Mouse (Mus musculus) forebrain, embryonic 14.5 days (tissue): ENCODE data around the gene Tmem63b. TPM values are rescaled to one million over a fixed set of nuclear protein-coding genes. Genes with fewer than 3 reads are reported as not detected.

ENCODE experiments used
- ATAC-seq: fragments of 200-750 bp; cut with Nextera tagmentation; 2 replicates; pipeline ENCODE4 v1.8.0; 2017; ENCODE audit warnings: mild to moderate bottlenecking, moderate library complexity
- DNase-seq: peaks from one replicate; pipeline ENCODE4 v3.0.0-alpha.2; 2015; ENCODE audit warnings: low spot score
- H3K27ac ChIP-seq: fragments of 300-500 bp; sonication (generic); 2 replicates; pipeline ENCODE4 v1.5.1; 2014; ENCODE audit warnings: low read depth, mild to moderate bottlenecking, control low read depth, low read length, moderate library complexity
- H3K27me3 ChIP-seq: fragments of 300-500 bp; sonication (generic); replicated peaks from 2 replicates; pipeline ENCODE4 v1.6.1; 2014; ENCODE audit warnings: low read length, control low read depth, mixed read lengths; ENCODE audit not compliant: control insufficient read depth, insufficient read depth
- H3K36me3 ChIP-seq: fragments of 300-500 bp; sonication (generic); 2 replicates; pipeline ENCODE4 v1.6.1; 2014; ENCODE audit warnings: low read length, control low read depth; ENCODE audit not compliant: control insufficient read depth, insufficient read depth
- H3K4me1 ChIP-seq: fragments of 300-500 bp; sonication (generic); 2 replicates; pipeline ENCODE4 v1.6.1; 2014; ENCODE audit warnings: antibody characterized with exemption, low read length, control low read depth; ENCODE audit not compliant: control insufficient read depth, insufficient read depth
- H3K4me2 ChIP-seq: fragments of 300-500 bp; sonication (generic); 2 replicates; pipeline ENCODE4 v1.6.1; 2014; ENCODE audit warnings: mild to moderate bottlenecking, control low read depth, low read length
- H3K4me3 ChIP-seq: fragments of 300-500 bp; sonication (generic); 2 replicates; pipeline ENCODE4 v1.5.1; 2014; ENCODE audit warnings: low read depth, low read length, control low read depth
- H3K9ac ChIP-seq: fragments of 300-500 bp; sonication (generic); 2 replicates; pipeline ENCODE4 v1.6.1; 2014; ENCODE audit warnings: mild to moderate bottlenecking, low read length, control low read depth, moderate library complexity
- H3K9me3 ChIP-seq: fragments of 300-500 bp; sonication (generic); replicated peaks from 2 replicates; pipeline ENCODE4 v1.6.1; 2016; ENCODE audit warnings: low read length, control low read depth, mixed read lengths; ENCODE audit not compliant: control insufficient read depth
- WGBS: fragments of 180-500 bp; shearing (Covaris S2); extraction: QIAGEN DNeasy Blood & Tissue Kit; methylation state at CpG from one replicate; pipeline ENCODE4 v1.1.7; 2014; 5-methylcytosine and 5-hydroxymethylcytosine counted together
- polyA plus RNA-seq: library from polyadenylated mRNA; unstranded; fragments of >200 nt; fragmentation: Nextera tagmentation; extraction: Ambion mirVana; gene quantifications from 2 replicates; pipeline ENCODE4 v1.2.1, GENCODE M21; 2014

Tmem63b gene
- polyA plus RNA-seq, 1 experiment from 2014 or later = 70.9 TPM

DNA sequence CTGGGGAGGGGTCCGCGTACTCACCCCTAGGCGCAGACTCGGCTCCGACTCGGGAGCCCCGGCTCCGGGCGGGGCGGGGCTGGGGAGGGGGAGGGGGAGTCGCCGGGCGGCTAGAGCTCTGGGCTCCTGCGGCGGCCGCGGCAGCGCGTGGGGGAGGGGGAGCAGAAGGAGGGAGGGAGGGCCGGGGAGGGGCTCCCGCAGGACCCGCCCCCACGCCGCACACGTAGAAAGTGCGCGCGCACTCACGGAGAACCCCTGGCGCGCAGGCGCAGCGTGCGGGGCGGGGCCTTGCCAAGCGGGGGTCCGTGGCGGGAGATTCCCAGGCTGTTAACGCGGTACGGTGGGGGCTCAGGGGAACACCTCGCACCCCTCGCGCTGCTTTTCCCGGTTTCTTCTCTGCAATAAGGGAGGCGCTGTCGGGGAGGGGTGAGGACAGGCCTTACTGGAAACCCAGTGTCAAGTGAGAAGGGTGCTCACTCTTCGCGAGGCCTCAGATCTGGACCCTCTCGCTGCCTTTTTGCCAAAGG is 549 bp downstream of the Tmem63b start, which contains the start of gene Mrpl14:
Gene Mrpl14 (plus strand): TSS at position 230 of the 527 bp plus-strand sequence.
- Histone ChIP-seq H3K4me3 (peak within 1 kb of the TSS; percentile 96), H3K9me3 (no peaks in the 10 kb centered on the region), H3K4me2 (peak within 1 kb of the TSS; percentile 90), H3K9ac (peak within 1 kb of the TSS; percentile 95), H3K36me3 (no peaks in the 10 kb centered on the region), H3K4me1 (peaks cover 25% of the 10 kb centered on the region), H3K27me3 (no peaks in the 10 kb centered on the region), H3K27ac (peak within 1 kb of the TSS; percentile 86)
- ATAC-seq = peak; percentile 91
- under 1% methylated on average over 29 of the region's 50 CpGs for WGBS
- DNase-seq = peak; percentile 97

DNA sequence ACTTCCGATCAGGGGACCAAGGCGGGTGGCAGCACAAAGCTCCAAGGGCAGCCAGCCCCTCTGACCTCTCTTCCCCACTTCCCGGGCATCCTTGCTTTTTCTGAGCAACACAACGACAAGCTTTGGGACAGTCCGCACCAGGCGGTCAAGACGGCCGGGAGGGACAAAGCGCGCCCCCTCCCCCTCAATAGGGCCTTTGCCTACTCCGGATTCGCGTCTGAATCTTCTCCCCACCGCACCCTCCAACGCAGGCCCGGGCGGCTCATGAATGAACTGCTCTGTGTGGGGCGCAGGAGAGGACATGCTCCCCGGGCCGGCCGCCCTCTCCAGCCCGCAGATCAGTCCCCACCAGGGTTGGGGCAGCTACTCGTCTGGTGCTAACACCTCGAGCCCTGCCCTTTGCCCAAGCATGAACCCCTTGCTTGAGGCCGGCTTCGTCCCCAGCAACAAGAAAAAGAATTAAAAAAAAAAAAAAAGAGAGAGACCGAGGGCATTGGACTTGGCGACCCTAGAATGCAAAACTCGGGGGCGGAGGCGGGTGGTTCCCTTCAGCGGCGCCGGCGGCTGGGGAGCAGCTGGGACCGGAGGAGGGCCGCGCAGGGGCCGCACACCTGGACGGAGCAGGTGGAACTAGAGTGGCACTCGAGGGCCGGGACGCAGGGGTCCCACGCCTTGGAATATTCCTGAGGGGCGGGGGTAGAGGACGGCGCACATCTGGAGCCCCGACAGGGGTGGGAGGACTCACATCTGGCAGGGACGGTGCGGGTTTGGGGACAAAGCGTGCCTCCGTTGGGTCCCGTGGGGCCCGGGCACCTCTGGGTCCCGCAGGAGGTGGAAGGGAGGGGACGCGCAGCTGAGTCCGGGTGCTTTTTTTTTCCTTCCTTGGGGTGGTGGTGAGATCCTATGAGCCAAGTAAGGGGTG is 1.3 kb downstream of the Tmem63b start:
- peak overlapping the region; percentile 96 for H3K4me3 ChIP-seq
- DNase-seq (peak; percentile 56), ATAC-seq (peak; percentile 47)
- no peaks in the 10 kb centered on the region for H3K9me3 ChIP-seq
- H3K4me2 ChIP-seq = peak overlapping the region; percentile 64
- H3K9ac ChIP-seq = peak overlapping the region; percentile 95
- H3K36me3 ChIP-seq = no peaks in the 10 kb centered on the region
- peaks cover 28% of the 10 kb centered on the region for H3K4me1 ChIP-seq
- no peaks in the 10 kb centered on the region for H3K27me3 ChIP-seq
- under 1% methylated on average over 58 of the region's 58 CpGs for WGBS
- H3K27ac ChIP-seq = peak overlapping the region; percentile 86

DNA sequence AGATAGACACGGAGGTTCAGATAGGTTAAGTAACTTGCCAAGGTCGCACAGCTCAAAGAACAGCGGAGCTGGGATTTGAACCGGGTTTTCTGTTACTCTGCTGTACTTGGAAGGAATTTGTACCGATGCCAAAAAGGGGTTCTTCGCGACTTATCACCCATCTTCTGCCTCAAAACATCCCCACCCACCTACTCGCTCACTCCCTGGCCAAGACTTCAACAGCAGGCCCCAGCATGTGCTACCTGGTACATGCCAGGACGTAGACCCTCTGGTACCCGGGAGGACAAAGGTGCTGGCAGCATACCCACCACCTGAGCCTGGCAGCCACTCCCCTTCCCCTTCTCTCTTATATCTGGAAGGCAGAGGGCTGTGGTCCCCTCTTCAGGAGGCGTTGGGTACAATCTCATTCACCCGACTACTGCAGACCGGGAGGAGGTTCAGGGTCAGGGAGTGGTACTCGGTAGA is 2.0 kb downstream of the Tmem63b start:
- H3K9ac ChIP-seq = peak overlapping the region; percentile 95
- H3K9me3 ChIP-seq = no peaks in the 10 kb centered on the region
- H3K4me3 ChIP-seq = peak overlapping the region; percentile 96
- H3K27me3 ChIP-seq = no peaks in the 10 kb centered on the region
- H3K4me1 ChIP-seq = peaks cover 28% of the 10 kb centered on the region
- peak overlapping the region; percentile 86 for H3K27ac ChIP-seq
- peak overlapping the region; percentile 64 for H3K4me2 ChIP-seq
- WGBS = 28% methylated on average over 14 of the region's 14 CpGs
- no peaks in the 10 kb centered on the region for H3K36me3 ChIP-seq
- ATAC-seq = peak; percentile 4; the same call in 1 of the 2 replicates
- peak; percentile 44 for DNase-seq

DNA sequence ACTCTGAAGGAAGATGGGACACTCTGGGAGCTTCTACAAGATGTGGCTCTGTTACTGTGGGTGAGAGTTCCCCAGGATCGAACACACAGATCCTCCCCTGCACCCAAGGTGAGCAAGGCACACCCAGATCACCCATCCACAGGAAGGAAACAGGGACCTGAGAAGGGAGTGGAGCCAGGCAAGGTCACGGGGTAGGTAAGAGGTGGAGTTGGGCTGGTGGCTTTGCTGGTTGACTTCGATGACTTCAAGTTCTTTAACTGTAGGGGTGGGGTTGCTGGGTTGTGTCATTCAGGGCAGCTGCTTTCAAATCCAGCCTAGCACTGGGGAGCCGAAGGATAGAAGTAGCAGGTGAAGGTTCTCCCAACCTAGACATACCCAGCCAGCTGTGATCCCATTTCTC is 3.9 kb downstream of the Tmem63b start:
- no peak overlapping the region for H3K27ac ChIP-seq
- H3K4me2 ChIP-seq = no peak overlapping the region
- ATAC-seq (no peak), DNase-seq (no peak)
- H3K9me3 ChIP-seq = no peaks in the 10 kb centered on the region
- WGBS = 94% methylated on average over 4 of the region's 4 CpGs
- peaks cover 13% of the 10 kb centered on the region for H3K36me3 ChIP-seq
- peaks cover 28% of the 10 kb centered on the region for H3K4me1 ChIP-seq
- no peak overlapping the region for H3K4me3 ChIP-seq
- no peaks in the 10 kb centered on the region for H3K27me3 ChIP-seq
- H3K9ac ChIP-seq = no peak overlapping the region

DNA sequence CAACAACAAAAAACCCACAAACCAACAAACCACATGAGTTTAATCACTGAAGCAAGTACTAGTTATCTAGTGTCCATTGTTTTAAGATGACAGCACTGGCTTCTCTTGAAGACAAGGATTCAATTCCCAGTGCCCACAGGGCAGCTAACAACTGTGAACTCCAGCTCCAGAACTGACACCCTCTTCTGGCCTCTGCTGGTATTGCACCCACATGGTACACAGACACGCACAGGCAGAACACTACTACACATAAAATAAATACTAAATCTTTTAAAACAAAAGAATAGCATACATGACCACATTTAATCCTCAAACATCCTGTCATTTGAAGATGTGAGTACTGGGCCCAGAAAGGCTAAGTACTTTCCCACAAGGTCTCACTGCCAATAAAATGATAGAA is 5.1 kb downstream of the Tmem63b start:
- ATAC-seq (no peak), DNase-seq (no peak)
- Histone ChIP-seq H3K4me3 (no peak overlapping the region), H3K4me2 (no peak overlapping the region), H3K27me3 (no peaks in the 10 kb centered on the region), H3K9me3 (no peaks in the 10 kb centered on the region), H3K36me3 (peaks cover 25% of the 10 kb centered on the region), H3K4me1 (peaks cover 15% of the 10 kb centered on the region), H3K27ac (no peak overlapping the region), H3K9ac (no peak overlapping the region)
- 97% methylated on average over 1 of the region's 1 CpGs for WGBS

DNA sequence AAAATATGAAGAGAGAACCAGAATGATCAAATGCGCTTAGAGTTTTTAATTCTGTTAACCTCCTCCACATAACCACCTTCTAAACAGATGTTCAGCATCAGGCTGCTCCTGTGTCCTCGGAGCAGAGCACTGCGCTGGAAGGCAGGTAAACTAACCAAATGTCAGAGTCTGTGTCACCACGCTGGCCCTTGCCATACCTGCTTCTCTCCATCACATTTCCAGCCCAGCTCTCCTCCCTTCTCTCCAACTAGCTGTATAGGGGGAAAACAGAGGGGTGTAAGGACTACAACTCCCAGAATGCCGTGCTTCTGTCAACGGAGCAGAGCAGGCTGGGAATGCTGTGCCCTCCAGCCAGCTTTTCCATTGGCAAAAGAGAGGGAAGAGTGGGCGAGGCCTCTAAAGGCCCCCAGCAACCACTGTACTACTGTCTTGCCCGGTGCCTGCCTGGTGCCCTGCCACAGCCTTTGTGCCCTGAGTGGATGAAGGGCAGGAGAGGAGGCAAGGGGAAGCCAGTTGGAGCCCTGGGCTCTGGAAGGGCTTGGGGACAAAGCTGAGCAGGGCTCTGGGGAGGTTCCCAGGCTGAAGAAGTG is 6.2 kb downstream of the Tmem63b start:
- Histone ChIP-seq H3K27ac (peak overlapping the region; percentile 73), H3K36me3 (peaks cover 36% of the 10 kb centered on the region), H3K4me3 (peak overlapping the region; percentile 14; the same call in 1 of the 2 replicates), H3K9ac (peak overlapping the region; percentile 53), H3K4me2 (peak overlapping the region; percentile 42), H3K9me3 (no peaks in the 10 kb centered on the region), H3K27me3 (no peaks in the 10 kb centered on the region), H3K4me1 (peaks cover 14% of the 10 kb centered on the region)
- WGBS = 55% methylated on average over 8 of the region's 8 CpGs
- DNase-seq = peak; percentile 90
- peak; percentile 82 for ATAC-seq

DNA sequence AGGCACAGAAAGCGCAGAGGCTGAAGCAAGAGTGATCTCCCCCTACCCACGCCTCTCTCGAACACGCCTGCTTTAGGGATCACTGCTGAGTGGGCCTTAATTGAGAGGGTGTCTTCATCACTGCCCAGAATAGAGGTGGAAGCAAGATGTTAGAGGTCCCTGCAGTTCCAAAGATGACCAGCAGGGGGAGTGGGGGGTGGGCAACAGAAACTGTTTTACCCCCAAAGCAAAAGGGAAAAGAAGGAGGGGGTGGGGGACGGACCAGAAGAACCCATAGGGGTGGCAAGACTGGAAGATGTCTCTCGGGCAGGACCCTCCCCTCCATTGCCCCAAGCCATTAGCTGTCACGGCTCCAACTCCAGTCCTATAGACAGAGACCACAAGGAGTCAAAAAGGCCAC is 8.6 kb downstream of the Tmem63b start:
- peak; percentile 53 for DNase-seq
- no peak overlapping the region for H3K4me2 ChIP-seq
- H3K9me3 ChIP-seq = no peaks in the 10 kb centered on the region
- H3K27me3 ChIP-seq = no peaks in the 10 kb centered on the region
- ATAC-seq = no peak
- 35% methylated on average over 7 of the region's 7 CpGs for WGBS
- peaks cover 3% of the 10 kb centered on the region; the same call in 1 of the 2 replicates for H3K4me1 ChIP-seq
- no peak overlapping the region for H3K9ac ChIP-seq
- H3K4me3 ChIP-seq = no peak overlapping the region
- H3K36me3 ChIP-seq = peaks cover 55% of the 10 kb centered on the region
- no peak overlapping the region for H3K27ac ChIP-seq

DNA sequence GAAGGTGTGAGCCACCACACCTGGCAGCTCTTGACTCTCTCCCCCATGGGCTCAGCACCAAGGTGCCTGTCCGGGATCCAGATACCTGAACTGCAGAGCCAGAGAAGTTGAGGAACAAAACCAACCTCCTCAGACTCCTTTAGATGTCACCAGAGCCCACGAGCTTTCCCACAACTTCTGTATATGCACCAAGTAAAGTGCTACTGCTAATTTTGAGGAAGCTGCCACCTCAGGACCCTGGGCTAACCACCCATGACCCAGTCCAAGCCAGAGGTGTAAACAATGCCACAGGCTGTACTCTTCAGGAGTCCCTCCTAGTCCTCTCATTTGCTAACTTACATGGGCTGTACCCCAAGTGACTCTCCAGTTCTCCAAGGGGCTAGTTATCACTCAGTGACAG is 14.1 kb downstream of the Tmem63b start:
- H3K4me3 ChIP-seq = no peak overlapping the region
- 88% methylated on average over 2 of the region's 2 CpGs for WGBS
- no peak overlapping the region for H3K9ac ChIP-seq
- no peak overlapping the region for H3K4me2 ChIP-seq
- H3K27me3 ChIP-seq = no peaks in the 10 kb centered on the region
- peaks cover 92% of the 10 kb centered on the region for H3K36me3 ChIP-seq
- ATAC-seq (no peak), DNase-seq (no peak)
- H3K4me1 ChIP-seq = no peaks in the 10 kb centered on the region
- no peak overlapping the region for H3K27ac ChIP-seq
- H3K9me3 ChIP-seq = no peaks in the 10 kb centered on the region
